Mouse (Mus musculus) CH12.LX (cell line): Measurements from ENCODE around the gene Zfyve19. TPM values are rescaled to one million over a fixed set of nuclear protein-coding genes. Genes with fewer than 3 reads are reported as not detected.

Experiments
- DNase-seq: peaks from one replicate; pipeline ENCODE4 v3.0.0-alpha.2; 2013; ENCODE audit errors: extremely low read depth
- H3K27ac ChIP-seq: 2 replicates; pipeline ENCODE4 v1.5.1; 2012; ENCODE audit warnings: low read depth, mild to moderate bottlenecking, control low read depth, moderate library complexity; ENCODE audit not compliant: insufficient read depth
- H3K27me3 ChIP-seq: replicated peaks from 2 replicates; pipeline ENCODE3; 2012; ENCODE audit warnings: inconsistent platforms
- H3K36me3 ChIP-seq, 2 experiments: replicated peaks in 1 of 2; 2 replicates each; pipeline versions ENCODE3 to v1.6.1; 2012; ENCODE audit warnings: inconsistent platforms in 1 of 2, low read length in 1 of 2, mild to moderate bottlenecking in 1 of 2, mixed read lengths in 1 of 2, moderate library complexity in 1 of 2; ENCODE audit not compliant: control insufficient read depth in 1 of 2, insufficient read depth in 1 of 2
- H3K4me1 ChIP-seq, 2 experiments: 2 replicates each; pipeline ENCODE4 v1.6.1; 2012; ENCODE audit warnings: inconsistent platforms in 1 of 2, moderate library complexity in 1 of 2; ENCODE audit not compliant: insufficient read depth in 2 of 2, control insufficient read depth in 1 of 2
- H3K4me2 ChIP-seq: 2 replicates; pipeline ENCODE4 v1.6.1; 2012; ENCODE audit warnings: low read depth, mild to moderate bottlenecking, control low read depth; ENCODE audit not compliant: poor library complexity, insufficient read depth, severe bottlenecking
- H3K4me3 ChIP-seq, 3 experiments: fragments of 150-350 bp in 1 of 3; sonication (generic) in 1 of 3; replicated peaks in 1 of 3; 2 replicates each; pipeline versions ENCODE3 to v1.5.1; 2011 to 2012; ENCODE audit warnings: low read depth in 2 of 3, low read length in 2 of 3, mild to moderate bottlenecking in 2 of 3, moderate library complexity in 2 of 3, control low read depth in 1 of 3, improper control_type of control experiment in 1 of 3, inconsistent platforms in 1 of 3, mixed read lengths in 1 of 3; ENCODE audit not compliant: poor library complexity in 1 of 3
- H3K79me2 ChIP-seq: replicated peaks from 2 replicates; pipeline ENCODE4 v1.6.1; 2012; ENCODE audit warnings: mild to moderate bottlenecking, moderate library complexity; ENCODE audit not compliant: control insufficient read depth, poor library complexity, insufficient read depth, severe bottlenecking; ENCODE audit errors: extremely low read depth
- H3K9ac ChIP-seq: 2 replicates; pipeline ENCODE4 v1.6.1; 2012; ENCODE audit warnings: low read depth, mild to moderate bottlenecking, control low read depth, moderate library complexity; ENCODE audit not compliant: insufficient read depth
- H3K9me3 ChIP-seq: replicated peaks from 2 replicates; pipeline ENCODE3; 2012; ENCODE audit warnings: low read length, inconsistent platforms, mixed read lengths
- CHD1 ChIP-seq: IDR thresholded peaks from 2 replicates; pipeline ENCODE4 v1.6.1; 2012; ENCODE audit warnings: low read depth, low read length, improper control_type of control experiment, inconsistent platforms
- CTCF ChIP-seq, 2 experiments: IDR thresholded peaks in 1 of 2; conservative IDR thresholded peaks in 1 of 2; 2 replicates each; pipeline ENCODE4 v1.5.1; 2011 to 2012; ENCODE audit warnings: low read depth in 2 of 2, low read length in 2 of 2, improper control_type of control experiment in 1 of 2, inconsistent platforms in 1 of 2, mild to moderate bottlenecking in 1 of 2, moderate library complexity in 1 of 2
- E2F4 ChIP-seq: IDR thresholded peaks from 2 replicates; pipeline ENCODE4 v1.6.1; 2011; ENCODE audit warnings: low read depth, low read length, improper control_type of control experiment; ENCODE audit not compliant: insufficient replicate concordance
- ETS1 ChIP-seq: conservative IDR thresholded peaks from 2 replicates; pipeline ENCODE4 v1.6.1; 2012; ENCODE audit warnings: low read depth, mild to moderate bottlenecking, inconsistent platforms, low read length, improper control_type of control experiment, moderate library complexity
- GABPA ChIP-seq: IDR thresholded peaks from 2 replicates; pipeline ENCODE4 v1.6.1; 2012; ENCODE audit warnings: low read depth, low read length, improper control_type of control experiment, inconsistent platforms; ENCODE audit not compliant: insufficient replicate concordance
- HCFC1 ChIP-seq: IDR thresholded peaks from 2 replicates; pipeline ENCODE4 v1.6.1; 2012; ENCODE audit warnings: low read depth, mild to moderate bottlenecking, inconsistent platforms, low read length, improper control_type of control experiment
- IRF4 ChIP-seq: IDR thresholded peaks from 2 replicates; pipeline ENCODE4 v1.6.1; 2014; ENCODE audit warnings: low read depth, mild to moderate bottlenecking, inconsistent platforms, low read length, improper control_type of control experiment
- JUND ChIP-seq: conservative IDR thresholded peaks from 2 replicates; pipeline ENCODE4 v1.6.1; 2011; ENCODE audit warnings: low read depth, low read length, improper control_type of control experiment
- MAFK ChIP-seq: IDR thresholded peaks from 2 replicates; pipeline ENCODE4 v1.6.1; 2011; ENCODE audit warnings: low read length, improper control_type of control experiment; ENCODE audit not compliant: insufficient replicate concordance
- MAZ ChIP-seq: IDR thresholded peaks from 2 replicates; pipeline ENCODE4 v1.6.1; 2012; ENCODE audit warnings: low read depth, mild to moderate bottlenecking, inconsistent platforms, low read length, improper control_type of control experiment, moderate library complexity
- MEF2A ChIP-seq: IDR thresholded peaks from 2 replicates; pipeline ENCODE4 v1.6.1; 2014; ENCODE audit warnings: low read depth, mild to moderate bottlenecking, inconsistent platforms, low read length, improper control_type of control experiment, borderline replicate concordance
- NRF1 ChIP-seq: IDR thresholded peaks from 2 replicates; pipeline ENCODE4 v1.6.1; 2014; ENCODE audit warnings: low read depth, mild to moderate bottlenecking, inconsistent platforms, low read length, improper control_type of control experiment, moderate library complexity
- PAX5 ChIP-seq: IDR thresholded peaks from 2 replicates; pipeline ENCODE4 v1.6.1; 2012; ENCODE audit warnings: low read length, inconsistent platforms, mixed read lengths
- POLR2A ChIP-seq: IDR thresholded peaks from 2 replicates; pipeline ENCODE4 v1.6.1; 2011; ENCODE audit warnings: low read depth, mild to moderate bottlenecking, improper control_type of control experiment, low read length
- RAD21 ChIP-seq: IDR thresholded peaks from 2 replicates; pipeline ENCODE4 v1.6.1; 2011; ENCODE audit warnings: low read depth, mild to moderate bottlenecking, low read length, improper control_type of control experiment, moderate library complexity
- SMC3 ChIP-seq: IDR thresholded peaks from 2 replicates; pipeline ENCODE4 v1.6.1; 2011; ENCODE audit warnings: low read depth, low read length, improper control_type of control experiment
- TBP ChIP-seq: conservative IDR thresholded peaks from 2 replicates; pipeline ENCODE4 v1.6.1; 2011; ENCODE audit warnings: low read depth, low read length, improper control_type of control experiment
- UBTF ChIP-seq: IDR thresholded peaks from 2 replicates; pipeline ENCODE4 v1.6.1; 2012; ENCODE audit warnings: low read depth, mild to moderate bottlenecking, inconsistent platforms, low read length, improper control_type of control experiment, moderate library complexity
- USF2 ChIP-seq: conservative IDR thresholded peaks from 2 replicates; pipeline ENCODE4 v1.6.1; 2011; ENCODE audit warnings: low read depth, low read length, improper control_type of control experiment
- ZC3H11A ChIP-seq: IDR thresholded peaks from 2 replicates; pipeline ENCODE4 v1.6.1; 2012; ENCODE audit warnings: low read depth, mild to moderate bottlenecking, inconsistent platforms, low read length, improper control_type of control experiment
- ZMIZ1 ChIP-seq: IDR thresholded peaks from 2 replicates; pipeline ENCODE4 v1.6.1; 2012; ENCODE audit warnings: low read depth, mild to moderate bottlenecking, inconsistent platforms, low read length, improper control_type of control experiment
- dilution Hi-C: fragments of 300-500 bp; cut with MboI; formaldehyde crosslinking; loops from 2 replicates; pipeline ENCODE4 v1.14.3; 2020; ENCODE audit warnings: low sequenced_read_pairs; ENCODE audit not compliant: extremely low pct_unique_long_range_greater_than_20kb, extremely low pct_ligation_motif_present
- in situ Hi-C: fragments of 300-500 bp; cut with MboI; formaldehyde crosslinking; loops from 3 replicates; pipeline ENCODE4 v1.14.3; 2019; ENCODE audit warnings: low sequenced_read_pairs, low pct_ligation_motif_present, low pct_unique_long_range_greater_than_20kb, mixed read lengths
- polyA plus RNA-seq: library from polyadenylated mRNA; unstranded; fragments of >175 nt; gene quantifications from 2 replicates; pipeline ENCODE4 v1.2.1, GENCODE M21; 2012; ENCODE audit warnings: low read depth; ENCODE audit not compliant: insufficient read length
- total RNA-seq, 2 experiments: library from RNA; depleted of rRNA; stranded (reverse); fragments of 300-350 nt in 1 of 2; fragments of >200 nt in 1 of 2; gene quantifications; 2 replicates each; pipeline ENCODE4 v1.2.3; 2012 to 2014

The Zfyve19 gene
- total and polyA plus RNA-seq, 3 experiments, result 28.0 to 45.2 (median 38.2) TPM

GRCm38 (mm10) chr2:119171574-119171973 lies 36.8 kb upstream of the Zfyve19 start (continued):
- TF ChIP-seq PAX5 (no peak), CHD1 (no peak), ZC3H11A (no peak), USF2 (no peak), UBTF (no peak), ZMIZ1 (no peak), MAZ (no peak), CTCF (conservative IDR thresholded peaks at IDR 0.05 in 1 of 2, IDR thresholded peaks at IDR 0.05 in 1 of 2; ENCODE audit: low read depth in 2 of 2, low read length in 2 of 2) (no peak)

DNA sequence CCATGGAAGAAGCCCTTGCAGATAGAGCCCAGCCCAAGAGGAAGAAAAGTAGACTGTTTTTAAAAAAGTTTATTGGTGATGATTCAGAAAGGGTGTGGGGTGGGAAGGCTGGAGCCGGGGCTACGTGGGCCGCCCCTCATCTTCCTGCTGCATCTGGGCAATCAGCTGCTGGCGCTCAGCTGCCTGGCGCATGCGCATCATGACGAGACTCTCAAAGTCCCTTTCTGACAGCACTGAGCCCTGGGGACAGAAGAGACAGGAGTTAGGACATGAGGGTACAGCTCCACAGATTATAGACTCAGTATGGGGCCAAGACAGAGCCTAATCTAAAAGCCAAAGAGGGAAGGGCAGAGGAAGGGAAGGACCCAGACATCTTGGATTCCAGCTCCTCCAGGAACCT lies 36.0 kb upstream of the Zfyve19 start:
- Histone ChIP-seq H3K4me2 (no peak overlapping the region), H3K9me3 (no peaks in the 10 kb centered on the region), H3K4me1 (peaks cover 35 to 87% of the 10 kb centered on the region in 2 experiments), H3K27me3 (peaks cover 1% of the 10 kb centered on the region), H3K9ac (no peak overlapping the region), H3K4me3 (no peak overlapping the region), H3K36me3 (peaks cover 0 to 8% of the 10 kb centered on the region in 2 experiments), H3K27ac (0 out of 2 replicates have a peak overlapping the region, but pooled peaks have one; percentile 50), H3K79me2 (no peaks in the 10 kb centered on the region; the same call in 1 of the 2 replicates)
- no peak for DNase-seq
- dilution Hi-C loops (no loop called here), in situ Hi-C loops (no loop called here)
- TF ChIP-seq MEF2A, result no peak
- TF ChIP-seq RAD21, result no peak
- no peak for TF ChIP-seq JUND
- TF ChIP-seq HCFC1, result no peak
- TF ChIP-seq MAFK, result no peak
- TF ChIP-seq ETS1, result no peak; the same call in 1 of the 2 replicates
- no peak for TF ChIP-seq IRF4
- TF ChIP-seq TBP, result no peak
- no peak for TF ChIP-seq CHD1
- no peak for TF ChIP-seq GABPA
- no peak for TF ChIP-seq POLR2A
- no peak for TF ChIP-seq E2F4
- no peak for TF ChIP-seq NRF1
- no peak for TF ChIP-seq SMC3
- no peak for TF ChIP-seq UBTF
